Mouse (Mus musculus) spleen, adult 2 months (tissue): ENCODE measurements around the gene Wdr17. TPM values are rescaled to one million over a fixed set of nuclear protein-coding genes. Genes with fewer than 3 reads are reported as not detected.

ENCODE experiments used
- DNase-seq, 2 experiments: peaks; one replicate each; pipeline versions ENCODE4 v3.0.0 to v3.0.0-alpha.2; 2012 to 2021; ENCODE audit warnings: low spot score in 2 of 2, low read depth in 1 of 2
- H3K27ac ChIP-seq: fragments of 200-500 bp; 2 replicates; pipeline ENCODE4 v1.5.1; 2012; ENCODE audit warnings: low read length, inconsistent platforms; ENCODE audit not compliant: insufficient read depth
- H3K27me3 ChIP-seq: fragments of 200-500 bp; 2 replicates; pipeline ENCODE4 v1.6.1; 2012; ENCODE audit warnings: mild to moderate bottlenecking, moderate library complexity, low read length, inconsistent platforms; ENCODE audit not compliant: control insufficient read depth, insufficient read depth
- H3K36me3 ChIP-seq: fragments of 200-500 bp; 2 replicates; pipeline ENCODE4 v1.6.1; 2012; ENCODE audit warnings: mild to moderate bottlenecking, low read length, inconsistent platforms; ENCODE audit not compliant: control insufficient read depth, insufficient read depth
- H3K4me1 ChIP-seq: fragments of 200-500 bp; 2 replicates; pipeline ENCODE4 v1.6.1; 2011; ENCODE audit warnings: inconsistent platforms; ENCODE audit not compliant: control insufficient read depth, insufficient read depth, insufficient read length
- H3K4me3 ChIP-seq: fragments of 200-500 bp; 2 replicates; pipeline ENCODE4 v1.5.1; 2011; ENCODE audit warnings: mild to moderate bottlenecking, inconsistent platforms; ENCODE audit not compliant: insufficient read depth, insufficient read length; ENCODE audit errors: extremely low read depth
- CTCF ChIP-seq: fragments of 200-500 bp; IDR thresholded peaks from 2 replicates; pipeline ENCODE4 v1.5.1; 2011; ENCODE audit warnings: mild to moderate bottlenecking, inconsistent platforms; ENCODE audit not compliant: insufficient read depth, insufficient read length, insufficient replicate concordance; ENCODE audit errors: extremely low read depth
- POLR2A ChIP-seq: fragments of 200-500 bp; IDR thresholded peaks from 2 replicates; pipeline ENCODE4 v1.6.1; 2011; ENCODE audit warnings: low read depth, low read length, inconsistent platforms
- WGBS: fragments of 180-500 bp; shearing (Covaris S2); methylation state at CpG from one replicate; pipeline ENCODE4 v1.1.7; 2018; 5-methylcytosine and 5-hydroxymethylcytosine counted together
- polyA plus RNA-seq: library from polyadenylated mRNA; depleted of rRNA; stranded (reverse); fragments of >200 nt; gene quantifications from 2 replicates; pipeline ENCODE4 v1.2.3, GENCODE M21; 2012

The Wdr17 gene
- polyA plus RNA-seq, 1 experiment, result not detected

DNA sequence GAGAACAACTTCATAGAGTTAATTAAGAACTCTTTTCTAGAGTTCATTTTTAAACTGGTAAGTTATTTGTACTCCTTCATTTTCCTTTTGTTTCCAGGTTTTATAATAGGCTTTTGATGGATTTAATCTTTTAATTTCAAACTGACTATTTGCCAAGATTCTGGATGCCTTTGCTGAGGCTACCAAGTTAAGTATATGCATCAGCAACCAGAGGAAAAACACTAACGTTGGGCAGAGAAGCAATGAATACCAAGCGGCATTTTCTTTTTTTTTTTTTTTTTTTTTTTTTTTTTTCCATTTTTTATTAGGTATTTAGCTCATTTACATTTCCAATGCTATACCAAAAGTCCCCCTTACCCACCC lies 94.3 kb downstream of the Wdr17 start:
- no peak for DNase-seq
- no peaks in the 10 kb centered on the region for H3K27me3 ChIP-seq
- no peak for TF ChIP-seq CTCF
- no peaks in the 10 kb centered on the region for H3K36me3 ChIP-seq
- H3K27ac ChIP-seq, result no peak overlapping the region
- no peak overlapping the region for H3K4me3 ChIP-seq
- H3K4me1 ChIP-seq, result no peaks in the 10 kb centered on the region
- 96% methylated on average over 2 of the region's 2 CpGs for WGBS

DNA sequence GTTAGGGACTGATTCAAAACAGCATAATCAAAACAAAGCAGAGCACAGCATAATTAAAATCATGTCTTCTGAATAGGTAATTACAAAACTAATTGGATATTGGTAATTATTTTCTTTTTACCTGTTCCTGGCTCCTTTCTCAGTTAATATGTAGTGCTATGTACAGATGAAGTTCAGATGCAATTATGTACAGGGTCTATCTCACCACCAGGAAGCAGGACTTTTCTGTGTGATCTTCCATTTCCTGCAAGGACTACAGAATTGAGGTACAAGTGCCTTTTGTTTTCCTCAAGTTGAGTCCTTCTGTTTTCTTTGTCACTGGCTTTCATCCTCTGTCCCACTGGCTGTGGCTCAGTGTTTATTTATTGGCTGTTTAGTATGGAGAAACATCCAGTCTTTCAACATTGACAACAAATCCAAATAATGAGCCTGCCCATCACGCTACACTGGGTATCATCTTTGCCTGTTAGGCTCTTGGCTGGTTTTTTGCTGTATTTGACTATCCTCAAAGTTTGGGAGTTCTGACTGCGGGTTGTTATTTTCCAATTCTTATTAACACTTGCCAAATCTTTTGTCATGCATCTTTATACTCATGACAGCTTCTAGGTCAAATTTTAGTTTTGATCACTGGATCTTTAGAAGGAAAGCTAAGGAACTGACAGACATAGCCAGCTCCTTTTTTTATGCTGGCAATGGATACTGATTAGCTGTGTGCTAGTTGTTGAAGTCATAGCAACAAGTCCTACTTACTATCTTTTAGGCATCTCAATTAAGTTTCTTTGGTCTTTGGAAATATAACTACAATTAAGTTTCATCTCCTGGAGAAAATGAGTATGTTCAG lies 94.9 kb downstream of the Wdr17 start:
- whole genome bisulfite sequencing, result 85% methylated on average over 2 of the region's 2 CpGs
- Histone ChIP-seq H3K27ac (no peak overlapping the region), H3K4me1 (no peaks in the 10 kb centered on the region), H3K4me3 (no peak overlapping the region), H3K27me3 (no peaks in the 10 kb centered on the region), H3K36me3 (no peaks in the 10 kb centered on the region)
- no peak for DNase-seq
- TF ChIP-seq CTCF (no peak), POLR2A (no peak)

DNA sequence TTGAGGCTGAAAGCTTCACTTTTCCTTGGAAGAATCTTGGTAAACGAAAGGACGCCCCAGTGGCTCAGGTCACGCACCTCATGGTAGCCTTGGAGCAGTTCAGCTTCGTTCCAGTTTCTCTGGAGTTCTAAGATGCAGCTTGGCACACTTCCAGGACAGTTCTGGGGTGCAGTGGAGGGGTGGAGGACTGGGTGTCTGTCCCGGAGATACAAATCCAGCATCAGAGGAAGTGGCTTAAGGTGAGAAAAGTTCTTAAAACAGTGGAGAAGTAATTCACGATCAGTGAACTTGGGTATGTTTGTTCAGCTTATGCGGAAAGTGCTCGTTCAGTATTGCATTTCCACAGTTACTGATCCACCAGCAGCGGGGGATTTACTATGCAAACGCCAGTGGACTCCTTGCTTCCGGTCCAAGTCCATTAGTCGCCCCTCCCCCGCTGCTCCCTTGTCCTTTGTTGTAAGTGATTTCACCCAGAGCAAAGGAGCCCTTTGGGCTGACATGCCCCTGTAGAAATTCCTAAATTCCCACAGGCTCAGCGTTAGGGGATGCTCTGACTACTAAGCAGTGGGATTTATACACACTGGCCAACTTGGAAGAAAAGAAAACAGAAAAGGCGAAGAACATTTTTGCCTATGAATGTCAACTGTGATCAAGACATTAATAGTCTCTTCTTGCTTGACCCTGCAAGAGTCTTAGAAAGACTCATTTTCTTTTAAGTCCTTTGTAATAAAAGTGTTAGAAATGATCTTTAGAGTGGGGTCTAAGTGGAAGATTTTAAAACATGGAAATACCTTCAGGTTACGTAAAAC lies 106.6 kb downstream of the Wdr17 start:
- Histone ChIP-seq H3K27ac (no peak overlapping the region), H3K27me3 (no peaks in the 10 kb centered on the region), H3K4me3 (peak overlapping the region; percentile 18), H3K36me3 (no peaks in the 10 kb centered on the region), H3K4me1 (peaks cover 5% of the 10 kb centered on the region; the same call in 1 of the 2 replicates)
- WGBS, result 15% methylated on average over 16 of the region's 16 CpGs
- no peak for TF ChIP-seq CTCF
- TF ChIP-seq POLR2A, result no peak
- DNase-seq, result peak in 1 of 2 experiments; percentile 4

DNA sequence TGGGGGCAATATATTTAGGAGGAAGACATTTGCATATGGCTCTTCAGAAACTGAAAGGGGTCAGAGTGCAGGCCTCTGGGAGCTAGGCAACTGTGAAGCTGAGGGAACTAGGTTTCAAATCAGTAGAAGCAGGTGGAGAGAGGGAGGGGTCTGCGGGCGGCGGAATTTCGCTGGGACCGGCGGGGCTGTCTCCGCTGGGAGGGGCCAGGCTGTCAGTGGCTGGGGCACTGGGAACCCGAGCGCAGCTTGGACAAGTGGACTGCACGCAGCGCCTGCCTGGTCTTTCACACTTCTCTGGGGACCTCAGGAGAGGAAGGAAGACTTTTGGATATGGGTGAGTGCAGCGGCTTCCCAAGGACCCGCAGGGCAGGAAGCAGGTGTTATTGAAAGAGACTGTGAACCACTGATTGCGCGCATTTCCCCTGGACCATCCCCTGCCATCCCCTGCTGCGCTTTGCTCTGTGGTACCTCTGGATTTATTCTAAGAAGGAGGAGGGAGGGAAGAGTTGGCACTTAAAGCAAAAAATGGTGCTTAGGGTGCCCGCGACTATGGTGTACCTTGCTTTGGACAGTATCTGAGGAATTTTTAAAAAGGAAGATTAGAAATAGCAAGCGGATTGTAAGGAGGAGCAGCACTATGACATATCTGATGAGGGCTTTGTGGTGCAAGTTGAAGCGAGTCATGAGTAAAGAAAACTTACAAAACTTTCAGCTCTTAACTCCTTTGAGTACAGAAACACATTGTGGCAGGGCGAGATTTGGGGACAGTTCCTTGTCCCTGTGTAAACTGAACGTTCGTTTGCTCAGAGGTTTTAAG lies 107.5 kb downstream of the Wdr17 start:
- peaks cover 5% of the 10 kb centered on the region; the same call in 1 of the 2 replicates for H3K4me1 ChIP-seq
- TF ChIP-seq CTCF (no peak), POLR2A (no peak)
- peak in 1 of 2 experiments; percentile 7 for DNase-seq
- H3K27me3 ChIP-seq, result no peaks in the 10 kb centered on the region
- peak overlapping the region; percentile 18 for H3K4me3 ChIP-seq
- H3K36me3 ChIP-seq, result no peaks in the 10 kb centered on the region
- 2% methylated on average over 23 of the region's 23 CpGs for WGBS
- no peak overlapping the region for H3K27ac ChIP-seq

DNA sequence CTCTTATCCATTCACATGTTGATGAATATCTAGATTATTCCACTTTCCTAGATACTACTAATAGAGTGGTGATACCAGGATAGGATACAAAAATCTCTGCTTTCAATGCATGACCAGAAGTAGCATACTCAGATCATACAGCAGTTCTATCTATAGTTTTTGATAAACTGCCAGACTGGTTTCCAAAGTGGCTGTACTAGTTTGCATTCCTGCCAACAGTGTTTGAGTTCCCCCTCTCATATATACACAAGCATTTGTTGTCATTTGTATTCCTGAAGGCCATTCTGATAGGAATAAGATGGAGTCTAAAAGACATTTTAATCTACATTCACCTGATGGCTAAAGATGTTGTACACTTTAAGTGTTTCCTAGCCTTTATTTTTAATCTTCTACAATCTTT lies 110.0 kb downstream of the Wdr17 start:
- H3K27ac ChIP-seq, result no peak overlapping the region
- H3K4me1 ChIP-seq, result peaks cover 5% of the 10 kb centered on the region; the same call in 1 of the 2 replicates
- TF ChIP-seq CTCF (no peak), POLR2A (no peak)
- H3K4me3 ChIP-seq, result no peak overlapping the region
- no peak for DNase-seq
- no peaks in the 10 kb centered on the region for H3K36me3 ChIP-seq
- no peaks in the 10 kb centered on the region for H3K27me3 ChIP-seq

DNA sequence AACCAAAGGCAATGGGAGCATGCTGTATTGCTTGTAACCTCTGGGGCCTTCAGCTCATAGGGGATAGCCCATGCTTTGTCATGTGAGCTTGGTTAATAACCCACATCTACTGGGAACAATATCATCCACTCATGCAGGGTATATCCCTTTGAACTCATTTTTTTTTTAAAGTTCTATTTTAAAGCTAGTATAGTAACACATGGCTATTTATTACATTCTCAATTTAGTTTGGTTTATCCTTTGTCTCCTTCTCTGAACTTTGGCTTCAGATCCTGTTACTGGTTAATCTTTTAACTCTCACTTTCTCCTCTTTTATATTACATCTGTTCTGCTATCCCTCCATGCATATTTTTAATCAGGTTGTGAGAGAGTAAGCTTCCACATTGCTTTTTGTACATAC lies 110.7 kb downstream of the Wdr17 start:
- no peak for DNase-seq
- TF ChIP-seq CTCF (no peak), POLR2A (no peak)
- H3K4me3 ChIP-seq, result no peak overlapping the region
- no peaks in the 10 kb centered on the region for H3K27me3 ChIP-seq
- no peak overlapping the region for H3K27ac ChIP-seq
- H3K4me1 ChIP-seq, result peaks cover 5% of the 10 kb centered on the region; the same call in 1 of the 2 replicates
- H3K36me3 ChIP-seq, result no peaks in the 10 kb centered on the region
